Mouse (Mus musculus): Measurements from ENCODE around the gene Ddx20. TPM values are rescaled to one million over a fixed set of nuclear protein-coding genes. Genes with fewer than 3 reads are reported as not detected.
A peak's percentile ranks its signal among the peaks of the same experiment; 100 is the strongest.

The Ddx20 gene
- polyA plus RNA-seq, 1 experiment from 2014 or later = 38.2 TPM

- H3K36me3 ChIP-seq (ENCODE audit: control insufficient read depth, insufficient read depth, low read length) = no peaks in the 10 kb centered on the region
- ATAC-seq (replicated peaks; ENCODE audit: low FRiP score, low TSS enrichment, low read depth) (no peak), DNase-seq (ENCODE audit: low spot score) (no peak)
- H3K9ac ChIP-seq (ENCODE audit: low read length) = no peak overlapping the region
- WGBS = 62% methylated on average over 7 of the region's 7 CpGs
- H3K27ac ChIP-seq (ENCODE audit: low read depth) = no peak overlapping the region
- no peak overlapping the region for H3K4me2 ChIP-seq (ENCODE audit: low read length)
- H3K4me1 ChIP-seq (replicated peaks; ENCODE audit: control insufficient read depth, insufficient read depth, low read length) = no peaks in the 10 kb centered on the region; the same call in 1 of the 2 replicates
- H3K9me3 ChIP-seq (ENCODE audit: control insufficient read depth, low read length) = no peaks in the 10 kb centered on the region
- H3K27me3 ChIP-seq (replicated peaks; ENCODE audit: control insufficient read depth, insufficient read depth, low read length) = 0 out of 2 replicates have a peak, but pooled peaks cover 3% of the 10 kb centered on the region
- no peak overlapping the region for H3K4me3 ChIP-seq (ENCODE audit: low read depth, low read length)
Measured at GRCm38 (mm10) chr3:105711741-105712140, 24.4 kb upstream of the Ddx20 start.

- Histone ChIP-seq H3K4me3 (ENCODE audit: low read depth, low read length) (no peak overlapping the region), H3K4me2 (ENCODE audit: low read length) (no peak overlapping the region), H3K27me3 (replicated peaks; ENCODE audit: control insufficient read depth, insufficient read depth, low read length) (peaks cover 14% of the 10 kb centered on the region), H3K9ac (ENCODE audit: low read length) (no peak overlapping the region), H3K27ac (ENCODE audit: low read depth) (no peak overlapping the region), H3K36me3 (ENCODE audit: control insufficient read depth, insufficient read depth, low read length) (no peaks in the 10 kb centered on the region), H3K4me1 (replicated peaks; ENCODE audit: control insufficient read depth, insufficient read depth, low read length) (no peaks in the 10 kb centered on the region; the same call in none of the 2 replicates), H3K9me3 (ENCODE audit: control insufficient read depth, low read length) (no peaks in the 10 kb centered on the region)
- DNase-seq (ENCODE audit: low spot score) (peak; percentile 47), ATAC-seq (replicated peaks; ENCODE audit: low FRiP score, low TSS enrichment, low read depth) (no peak)
- WGBS = 65% methylated on average over 6 of the region's 6 CpGs
Measured at GRCm38 (mm10) chr3:105710246-105710645, 22.9 kb upstream of the Ddx20 start.

GRCm38 (mm10) chr3:105707590-105707989, 20.2 kb upstream of the Ddx20 start:
- Histone ChIP-seq H3K4me1 (replicated peaks; ENCODE audit: control insufficient read depth, insufficient read depth, low read length) (no peaks in the 10 kb centered on the region; the same call in 1 of the 2 replicates), H3K9me3 (ENCODE audit: control insufficient read depth, low read length) (no peaks in the 10 kb centered on the region), H3K4me3 (ENCODE audit: low read depth, low read length) (no peak overlapping the region), H3K27me3 (replicated peaks; ENCODE audit: control insufficient read depth, insufficient read depth, low read length) (peaks cover 17% of the 10 kb centered on the region), H3K9ac (ENCODE audit: low read length) (no peak overlapping the region), H3K36me3 (ENCODE audit: control insufficient read depth, insufficient read depth, low read length) (no peaks in the 10 kb centered on the region), H3K27ac (ENCODE audit: low read depth) (no peak overlapping the region), H3K4me2 (ENCODE audit: low read length) (no peak overlapping the region)
- ATAC-seq (replicated peaks; ENCODE audit: low FRiP score, low TSS enrichment, low read depth) = no peak
- 18% methylated on average over 7 of the region's 7 CpGs for WGBS
- peak; percentile 43 for DNase-seq (ENCODE audit: low spot score)

GRCm38 (mm10) chr3:105706366-105707020, 19.1 kb upstream of the Ddx20 start:
- no peaks in the 10 kb centered on the region for H3K9me3 ChIP-seq (ENCODE audit: control insufficient read depth, low read length)
- 41% methylated on average over 4 of the region's 4 CpGs for WGBS
- ATAC-seq (replicated peaks; ENCODE audit: low FRiP score, low TSS enrichment, low read depth) (no peak), DNase-seq (ENCODE audit: low spot score) (peak; percentile 44)
- H3K4me1 ChIP-seq (replicated peaks; ENCODE audit: control insufficient read depth, insufficient read depth, low read length) = peaks cover under 1% of the 10 kb centered on the region; the same call in 1 of the 2 replicates
- H3K27me3 ChIP-seq (replicated peaks; ENCODE audit: control insufficient read depth, insufficient read depth, low read length) = peaks cover 17% of the 10 kb centered on the region
- H3K36me3 ChIP-seq (ENCODE audit: control insufficient read depth, insufficient read depth, low read length) = no peaks in the 10 kb centered on the region
- H3K4me2 ChIP-seq (ENCODE audit: low read length) = peak overlapping the region; percentile 99; the same call in 1 of the 2 replicates
- H3K27ac ChIP-seq (ENCODE audit: low read depth) = no peak overlapping the region
- H3K4me3 ChIP-seq (ENCODE audit: low read depth, low read length) = no peak overlapping the region
- H3K9ac ChIP-seq (ENCODE audit: low read length) = no peak overlapping the region

- 30% methylated on average over 3 of the region's 3 CpGs for WGBS
- no peak overlapping the region for H3K27ac ChIP-seq (ENCODE audit: low read depth)
- H3K4me1 ChIP-seq (replicated peaks; ENCODE audit: control insufficient read depth, insufficient read depth, low read length) = peaks cover 2% of the 10 kb centered on the region; the same call in 1 of the 2 replicates
Measured at GRCm38 (mm10) chr3:105705561-105705960, 18.2 kb upstream of the Ddx20 start.

GRCm38 (mm10) chr3:105705061-105705549, 17.7 kb upstream of the Ddx20 start:
- ATAC-seq (replicated peaks; ENCODE audit: low FRiP score, low TSS enrichment, low read depth) (peak; percentile 51), DNase-seq (ENCODE audit: low spot score) (peak; percentile 66)
- under 1% methylated on average over 28 of the region's 28 CpGs for WGBS
- H3K36me3 ChIP-seq (ENCODE audit: control insufficient read depth, insufficient read depth, low read length) = no peaks in the 10 kb centered on the region
- peak overlapping the region; percentile 48 for H3K9ac ChIP-seq (ENCODE audit: low read length)
- no peak overlapping the region for H3K27ac ChIP-seq (ENCODE audit: low read depth)
- H3K4me1 ChIP-seq (replicated peaks; ENCODE audit: control insufficient read depth, insufficient read depth, low read length) = peaks cover 2% of the 10 kb centered on the region; the same call in 1 of the 2 replicates
- H3K4me3 ChIP-seq (ENCODE audit: low read depth, low read length) = peak overlapping the region; percentile 52
- H3K9me3 ChIP-seq (ENCODE audit: control insufficient read depth, low read length) = no peaks in the 10 kb centered on the region
- H3K4me2 ChIP-seq (ENCODE audit: low read length) = peak overlapping the region; percentile 99
- H3K27me3 ChIP-seq (replicated peaks; ENCODE audit: control insufficient read depth, insufficient read depth, low read length) = peaks cover 17% of the 10 kb centered on the region

More at GRCm38 (mm10) chr3:105705561-105705960, 18.2 kb upstream of the Ddx20 start:
- Histone ChIP-seq H3K9me3 (ENCODE audit: control insufficient read depth, low read length) (no peaks in the 10 kb centered on the region), H3K27me3 (replicated peaks; ENCODE audit: control insufficient read depth, insufficient read depth, low read length) (peaks cover 17% of the 10 kb centered on the region), H3K4me3 (ENCODE audit: low read depth, low read length) (peak overlapping the region; percentile 52), H3K4me2 (ENCODE audit: low read length) (peak overlapping the region; percentile 99), H3K36me3 (ENCODE audit: control insufficient read depth, insufficient read depth, low read length) (no peaks in the 10 kb centered on the region), H3K9ac (ENCODE audit: low read length) (peak overlapping the region; percentile 48)
- ATAC-seq (replicated peaks; ENCODE audit: low FRiP score, low TSS enrichment, low read depth) (no peak), DNase-seq (ENCODE audit: low spot score) (peak; percentile 53)

GRCm38 (mm10) chr3:105704031-105705008, 16.9 kb upstream of the Ddx20 start, which contains the start of gene Inka2:
TSS of gene Inka2 (plus strand) at chr3:105704599.
- ATAC-seq (replicated peaks; ENCODE audit: low FRiP score, low TSS enrichment, low read depth) (peak; percentile 96), DNase-seq (ENCODE audit: low spot score) (peak; percentile 80)
- Histone ChIP-seq H3K4me2 (ENCODE audit: low read length) (peak within 1 kb of the TSS; percentile 99), H3K27me3 (replicated peaks; ENCODE audit: control insufficient read depth, insufficient read depth, low read length) (peaks cover 17% of the 10 kb centered on the region), H3K4me3 (ENCODE audit: low read depth, low read length) (peak within 1 kb of the TSS; percentile 52), H3K9me3 (ENCODE audit: control insufficient read depth, low read length) (no peaks in the 10 kb centered on the region), H3K4me1 (replicated peaks; ENCODE audit: control insufficient read depth, insufficient read depth, low read length) (peaks cover 2% of the 10 kb centered on the region; the same call in 1 of the 2 replicates), H3K36me3 (ENCODE audit: control insufficient read depth, insufficient read depth, low read length) (no peaks in the 10 kb centered on the region), H3K9ac (ENCODE audit: low read length) (peak within 1 kb of the TSS; percentile 48), H3K27ac (ENCODE audit: low read depth) (no peak within 1 kb of the TSS)
- 6% methylated on average over 38 of the region's 43 CpGs for WGBS

GRCm38 (mm10) chr3:105703571-105703970, 16.2 kb upstream of the Ddx20 start:
- DNase-seq (ENCODE audit: low spot score) (no peak), ATAC-seq (replicated peaks; ENCODE audit: low FRiP score, low TSS enrichment, low read depth) (no peak)
- H3K4me3 ChIP-seq (ENCODE audit: low read depth, low read length) = no peak overlapping the region
- WGBS = 55% methylated on average over 6 of the region's 6 CpGs
- no peaks in the 10 kb centered on the region for H3K36me3 ChIP-seq (ENCODE audit: control insufficient read depth, insufficient read depth, low read length)
- H3K27me3 ChIP-seq (replicated peaks; ENCODE audit: control insufficient read depth, insufficient read depth, low read length) = peaks cover 17% of the 10 kb centered on the region
- H3K4me1 ChIP-seq (replicated peaks; ENCODE audit: control insufficient read depth, insufficient read depth, low read length) = peaks cover 2% of the 10 kb centered on the region; the same call in 1 of the 2 replicates
- no peaks in the 10 kb centered on the region for H3K9me3 ChIP-seq (ENCODE audit: control insufficient read depth, low read length)
- no peak overlapping the region for H3K9ac ChIP-seq (ENCODE audit: low read length)
- H3K27ac ChIP-seq (ENCODE audit: low read depth) = no peak overlapping the region
- H3K4me2 ChIP-seq (ENCODE audit: low read length) = no peak overlapping the region
